Mouse (Mus musculus) heart, postnatal 0 days (tissue): ENCODE results near the gene Srbd1. TPM values are rescaled to one million over a fixed set of nuclear protein-coding genes. Genes with fewer than 3 reads are reported as not detected.

Source experiments
- ATAC-seq: fragments of 200-750 bp; cut with Nextera tagmentation; 2 replicates; pipeline ENCODE4 v1.8.0; 2017; ENCODE audit warnings: low read depth, moderate number of reproducible peaks, moderate library complexity; ENCODE audit not compliant: insufficient read depth
- DNase-seq: peaks from one replicate; pipeline ENCODE4 v3.0.0-alpha.2; 2016; ENCODE audit warnings: low spot score
- H3K27ac ChIP-seq: fragments of 300-500 bp; sonication (generic); 2 replicates; pipeline ENCODE4 v1.5.1; 2014; ENCODE audit warnings: low read depth, mild to moderate bottlenecking
- H3K27me3 ChIP-seq: fragments of 300-500 bp; sonication (generic); 2 replicates; pipeline ENCODE4 v1.6.1; 2014; ENCODE audit warnings: low read length, mixed read lengths; ENCODE audit not compliant: control insufficient read depth, insufficient read depth
- H3K36me3 ChIP-seq: fragments of 300-500 bp; sonication (generic); replicated peaks from 2 replicates; pipeline ENCODE4 v1.6.1; 2014; ENCODE audit warnings: low read length, mixed read lengths; ENCODE audit not compliant: control insufficient read depth, insufficient read depth
- H3K4me1 ChIP-seq: fragments of 300-500 bp; sonication (generic); 2 replicates; pipeline ENCODE4 v1.6.1; 2014; ENCODE audit warnings: antibody characterized with exemption; ENCODE audit not compliant: control insufficient read depth, insufficient read depth
- H3K4me2 ChIP-seq: fragments of 300-500 bp; sonication (generic); 2 replicates; pipeline ENCODE4 v1.6.1; 2014; ENCODE audit warnings: low read depth, mild to moderate bottlenecking, low read length, moderate library complexity
- H3K4me3 ChIP-seq: fragments of 300-500 bp; sonication (generic); 2 replicates; pipeline ENCODE4 v1.5.1; 2014; ENCODE audit warnings: low read depth, low read length
- H3K9ac ChIP-seq: fragments of 300-500 bp; sonication (generic); replicated peaks from 2 replicates; pipeline ENCODE4 v1.6.1; 2014; ENCODE audit warnings: low read depth, low read length, mixed read lengths
- H3K9me3 ChIP-seq: fragments of 300-500 bp; sonication (generic); replicated peaks from 2 replicates; pipeline ENCODE4 v1.6.1; 2016; ENCODE audit warnings: low read length; ENCODE audit not compliant: control insufficient read depth
- CTCF ChIP-seq: IDR thresholded peaks from 2 replicates; pipeline ENCODE4 v1.5.1; 2016; ENCODE audit warnings: antibody characterized with exemption, control low read depth, low read depth
- EP300 ChIP-seq: IDR thresholded peaks from 2 replicates; pipeline ENCODE4 v1.6.1; 2016; ENCODE audit warnings: antibody characterized with exemption, low read depth
- WGBS: fragments of 180-500 bp; shearing (Covaris S2); extraction: QIAGEN DNeasy Blood & Tissue Kit; methylation state at CpG from one replicate; pipeline ENCODE4 v1.1.7; 2014; 5-methylcytosine and 5-hydroxymethylcytosine counted together
- polyA plus RNA-seq: library from polyadenylated mRNA; unstranded; fragments of >200 nt; fragmentation: Nextera tagmentation; extraction: Ambion mirVana; gene quantifications from 2 replicates; pipeline ENCODE4 v1.2.1, GENCODE M21; 2015
- total RNA-seq: library from RNA; depleted of rRNA; stranded (reverse); fragments of >200 nt; gene quantifications from 2 replicates; pipeline ENCODE4 v1.2.3, GENCODE M21; 2014; ENCODE audit warnings: low replicate concordance

Gene Srbd1
- total and polyA plus RNA-seq, 2 experiments from 2014 or later: 3.7 to 5.4 TPM

DNA sequence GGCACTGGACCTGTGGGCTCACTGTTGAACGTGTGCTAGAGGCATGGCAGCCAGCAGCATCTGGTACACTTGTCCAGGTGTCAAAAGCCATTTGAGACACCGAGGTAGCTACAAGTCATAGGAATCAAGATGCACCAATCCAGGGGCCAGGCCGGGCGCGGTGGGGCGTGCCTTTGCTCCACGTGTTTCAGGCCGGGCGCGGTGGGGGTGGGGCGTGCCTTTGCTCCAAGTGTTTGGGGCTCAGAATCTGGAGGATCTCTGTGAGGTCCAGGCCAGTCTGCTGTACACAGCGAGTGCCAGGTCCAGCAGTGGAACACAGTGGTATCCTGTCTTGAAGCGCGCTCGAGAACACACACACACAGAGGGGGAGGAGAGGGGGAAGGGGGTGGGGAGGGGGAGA, 17.7 kb upstream of the Srbd1 start:
- no peaks in the 10 kb centered on the region for H3K36me3 ChIP-seq
- H3K9me3 ChIP-seq: no peaks in the 10 kb centered on the region
- TF ChIP-seq EP300: no peak
- no peak for TF ChIP-seq CTCF
- WGBS: 73% methylated on average over 15 of the region's 15 CpGs
- H3K4me1 ChIP-seq: 0 out of 2 replicates have a peak, but pooled peaks cover 4% of the 10 kb centered on the region
- no peak overlapping the region for H3K4me2 ChIP-seq
- no peak overlapping the region for H3K27ac ChIP-seq
- DNase-seq (no peak), ATAC-seq (no peak)
- H3K4me3 ChIP-seq: no peak overlapping the region
- no peaks in the 10 kb centered on the region for H3K27me3 ChIP-seq
- no peak overlapping the region for H3K9ac ChIP-seq

DNA sequence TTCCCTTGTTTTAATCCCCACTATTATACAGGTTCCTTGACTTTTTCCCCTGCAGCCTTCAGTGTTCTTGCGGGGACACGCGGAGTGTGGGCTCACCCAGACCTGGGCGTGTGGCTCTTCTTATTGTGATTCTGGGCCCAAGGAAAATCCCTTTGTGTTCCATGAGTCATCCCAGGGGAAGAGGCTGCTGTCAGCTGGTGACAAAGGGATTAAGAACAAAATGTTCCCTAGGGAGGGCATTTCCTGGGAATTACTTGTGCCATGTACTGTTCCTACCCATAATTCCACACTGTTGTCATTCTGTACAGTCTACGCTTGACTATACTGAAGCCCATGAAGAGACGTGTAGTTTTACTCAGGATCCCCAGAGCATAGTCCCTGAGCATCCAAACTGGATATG, 12.0 kb upstream of the Srbd1 start:
- Histone ChIP-seq H3K4me2 (no peak overlapping the region), H3K9me3 (no peaks in the 10 kb centered on the region), H3K36me3 (no peaks in the 10 kb centered on the region), H3K4me3 (no peak overlapping the region), H3K27ac (no peak overlapping the region), H3K4me1 (0 out of 2 replicates have a peak, but pooled peaks cover 7% of the 10 kb centered on the region), H3K9ac (no peak overlapping the region), H3K27me3 (no peaks in the 10 kb centered on the region)
- ATAC-seq (no peak), DNase-seq (no peak)
- WGBS: 71% methylated on average over 6 of the region's 6 CpGs
- TF ChIP-seq CTCF (no peak), EP300 (no peak)

DNA sequence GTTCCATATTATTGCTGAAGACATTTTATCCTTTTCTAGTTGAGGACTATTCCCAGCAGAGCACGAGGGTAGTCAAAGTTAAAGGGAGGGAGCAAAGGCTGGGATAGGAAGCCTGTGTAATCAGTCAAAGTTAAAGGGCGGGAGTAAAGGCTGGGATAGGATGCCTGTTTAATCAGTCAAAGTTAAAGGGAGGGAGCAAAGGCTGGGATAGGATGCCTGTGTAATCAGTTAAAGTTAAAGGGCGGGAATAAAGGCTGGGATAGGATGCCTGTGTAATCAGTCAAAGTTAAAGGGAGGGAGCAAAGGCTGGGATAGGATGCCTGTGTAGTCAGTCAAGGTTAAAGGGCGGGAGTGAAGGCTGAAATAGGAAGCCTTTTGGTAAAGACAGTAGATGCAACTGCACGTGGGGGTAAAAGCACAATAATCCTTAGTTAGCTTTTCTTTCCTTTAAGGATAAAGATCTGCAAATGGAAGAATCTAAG, 5.9 kb upstream of the Srbd1 start:
- DNase-seq: peak; percentile 93
- H3K36me3 ChIP-seq: no peaks in the 10 kb centered on the region
- TF ChIP-seq EP300 (peak; percentile 93), CTCF (no peak)

DNA sequence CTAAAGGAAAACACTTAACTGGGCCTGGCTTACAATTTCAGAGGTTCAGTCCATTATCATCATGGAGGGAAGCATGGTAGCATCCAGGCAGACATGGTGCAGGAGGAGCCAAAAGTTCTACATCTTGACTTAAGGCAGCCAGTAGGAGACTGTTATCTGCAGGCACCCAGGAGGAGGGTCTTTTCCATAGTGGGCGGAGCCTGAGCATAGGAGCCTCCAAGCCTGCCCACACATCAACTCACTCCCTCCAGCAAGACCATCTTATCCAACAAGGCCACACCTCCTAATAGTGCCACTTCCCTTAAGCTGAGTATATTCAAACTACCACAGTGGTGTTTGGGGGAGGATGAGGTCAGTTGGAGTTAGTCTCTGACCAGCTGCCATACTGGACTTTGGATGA, 4.8 kb upstream of the Srbd1 start:
- Histone ChIP-seq H3K27ac (no peak overlapping the region), H3K27me3 (no peaks in the 10 kb centered on the region), H3K36me3 (no peaks in the 10 kb centered on the region), H3K4me2 (no peak overlapping the region), H3K4me3 (no peak overlapping the region), H3K9me3 (no peaks in the 10 kb centered on the region), H3K4me1 (0 out of 2 replicates have a peak, but pooled peaks cover 7% of the 10 kb centered on the region), H3K9ac (no peak overlapping the region)
- no peak for DNase-seq
- TF ChIP-seq CTCF (no peak), EP300 (no peak)
- 96% methylated on average over 1 of the region's 1 CpGs for WGBS
- ATAC-seq: no peak

More for the DNA sequence above, 5.9 kb upstream of the Srbd1 start:
- Histone ChIP-seq H3K27me3 (no peaks in the 10 kb centered on the region), H3K4me2 (0 out of 2 replicates have a peak overlapping the region, but pooled peaks have one; percentile 6), H3K9me3 (no peaks in the 10 kb centered on the region), H3K9ac (no peak overlapping the region), H3K4me1 (0 out of 2 replicates have a peak, but pooled peaks cover 7% of the 10 kb centered on the region), H3K27ac (no peak overlapping the region), H3K4me3 (no peak overlapping the region)
- peak; percentile 95 for ATAC-seq
- WGBS: 11% methylated on average over 5 of the region's 5 CpGs

DNA sequence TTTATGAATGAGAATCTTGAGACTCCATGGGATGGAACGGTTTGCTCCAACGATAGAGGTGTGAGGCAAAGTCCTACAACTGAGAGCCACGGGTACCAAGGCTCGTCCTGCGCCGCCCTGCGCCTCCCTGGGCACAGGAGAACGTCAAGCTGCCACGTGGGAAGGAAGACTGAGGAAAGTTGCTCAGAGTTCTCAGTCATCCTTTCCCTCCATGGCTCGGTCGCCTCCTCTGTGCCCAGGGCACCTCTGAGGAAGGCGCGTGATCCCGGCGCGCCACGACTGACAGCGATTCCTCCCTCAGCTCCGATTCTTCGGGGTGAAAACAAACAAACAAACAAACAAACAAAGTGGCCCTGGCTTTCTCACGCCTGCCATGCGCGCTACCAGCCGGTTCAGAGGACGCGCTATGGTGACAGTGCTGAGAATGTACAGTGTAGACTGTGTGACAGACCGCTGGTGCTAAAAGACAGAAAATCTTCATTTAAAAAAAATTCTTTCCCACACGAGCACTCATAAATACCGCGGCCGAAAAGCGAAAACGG, 367 bp downstream of the Srbd1 start:
- Histone ChIP-seq H3K9me3 (no peaks in the 10 kb centered on the region), H3K9ac (peak overlapping the region; percentile 68), H3K4me2 (peak overlapping the region; percentile 98), H3K4me3 (peak overlapping the region; percentile 86), H3K4me1 (peaks cover 8% of the 10 kb centered on the region), H3K36me3 (0 out of 2 replicates have a peak, but pooled peaks cover 4% of the 10 kb centered on the region), H3K27ac (peak overlapping the region; percentile 65), H3K27me3 (no peaks in the 10 kb centered on the region)
- under 1% methylated on average over 33 of the region's 33 CpGs for WGBS
- no peak for TF ChIP-seq EP300
- peak; percentile 68 for ATAC-seq
- DNase-seq: no peak

DNA sequence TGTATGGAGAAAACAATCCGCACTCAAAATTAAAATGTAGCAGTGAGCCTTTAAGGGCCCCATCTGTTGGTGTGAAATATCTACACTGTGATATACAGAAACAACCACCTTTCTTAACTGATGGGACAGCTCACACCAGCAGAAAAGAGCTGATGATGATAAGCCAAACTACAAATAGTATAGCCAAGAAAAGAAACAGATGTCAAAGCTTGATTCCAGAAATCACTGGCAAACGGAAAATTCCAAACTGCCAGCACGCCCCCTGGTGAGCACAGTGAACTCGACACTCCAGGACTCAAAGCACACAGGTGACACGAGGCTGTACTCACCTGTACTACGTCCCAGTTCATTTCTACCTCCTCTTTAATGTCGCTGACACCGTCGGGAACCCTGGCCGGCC, 9.1 kb downstream of the Srbd1 start:
- no peaks in the 10 kb centered on the region for H3K9me3 ChIP-seq
- H3K27ac ChIP-seq: no peak overlapping the region
- ATAC-seq (no peak), DNase-seq (no peak)
- WGBS: 79% methylated on average over 10 of the region's 10 CpGs
- H3K27me3 ChIP-seq: no peaks in the 10 kb centered on the region
- peaks cover 38% of the 10 kb centered on the region for H3K36me3 ChIP-seq
- no peak overlapping the region for H3K9ac ChIP-seq
- TF ChIP-seq CTCF (0 out of 2 replicates have a peak, but pooled peaks have one; percentile 5), EP300 (no peak)
- H3K4me3 ChIP-seq: no peak overlapping the region
- H3K4me2 ChIP-seq: no peak overlapping the region
- no peaks in the 10 kb centered on the region for H3K4me1 ChIP-seq
